Mouse (Mus musculus): Measurements from ENCODE around the gene Xkr7. TPM values are rescaled to one million over a fixed set of nuclear protein-coding genes. Genes with fewer than 3 reads are reported as not detected.

The Xkr7 gene
- not detected for polyA plus RNA-seq (2017; shearing (Covaris generic))

DNA sequence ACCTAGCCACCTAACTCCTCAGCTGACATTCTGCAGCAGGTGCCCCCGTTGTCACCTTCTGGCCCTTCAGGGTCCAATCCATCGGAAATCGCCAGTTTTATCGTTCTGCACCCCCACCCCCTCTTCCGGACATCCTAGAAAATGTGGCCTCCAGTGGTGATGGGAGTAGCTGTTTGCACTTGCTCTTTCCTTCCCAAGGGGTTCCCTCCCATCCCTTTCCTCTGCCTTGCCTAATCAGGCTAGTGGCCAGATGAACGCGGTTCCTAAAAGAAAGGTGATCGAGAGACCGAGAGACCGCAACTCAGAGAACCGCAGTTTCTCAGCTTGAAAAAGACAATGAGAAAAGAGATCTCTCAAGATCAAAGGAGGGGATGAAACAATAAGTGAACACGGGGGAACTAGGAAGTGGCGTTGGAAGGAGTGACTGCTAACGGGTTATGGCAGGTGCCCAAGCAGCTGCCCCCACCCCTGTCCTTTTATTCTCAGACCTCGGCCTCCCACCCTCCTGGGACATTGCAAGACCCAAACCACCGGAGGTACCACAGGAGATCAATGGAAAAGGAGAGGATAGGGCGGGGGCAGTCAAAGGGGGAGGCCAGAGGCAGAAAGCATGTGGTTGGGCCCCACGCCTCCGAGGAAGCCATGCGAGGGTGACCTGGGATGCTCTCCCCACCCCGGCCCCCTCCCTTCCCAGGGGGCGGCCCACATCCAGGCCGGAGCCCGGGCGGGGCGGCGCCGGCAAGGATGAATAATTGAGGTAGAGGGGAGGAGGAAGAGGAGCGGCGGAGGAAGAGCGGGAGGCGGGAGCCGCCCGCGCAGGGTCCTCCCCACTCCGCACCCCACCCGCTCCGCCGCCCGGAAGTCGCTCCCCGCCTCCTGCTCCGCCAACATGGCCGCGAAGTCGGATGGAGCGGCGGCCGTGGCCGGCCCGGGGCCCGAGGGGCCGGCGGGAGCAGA lies at the start of gene Xkr7:
Xkr7 (plus strand) TSS at position 727 of the 957 bp plus-strand sequence.

DNA sequence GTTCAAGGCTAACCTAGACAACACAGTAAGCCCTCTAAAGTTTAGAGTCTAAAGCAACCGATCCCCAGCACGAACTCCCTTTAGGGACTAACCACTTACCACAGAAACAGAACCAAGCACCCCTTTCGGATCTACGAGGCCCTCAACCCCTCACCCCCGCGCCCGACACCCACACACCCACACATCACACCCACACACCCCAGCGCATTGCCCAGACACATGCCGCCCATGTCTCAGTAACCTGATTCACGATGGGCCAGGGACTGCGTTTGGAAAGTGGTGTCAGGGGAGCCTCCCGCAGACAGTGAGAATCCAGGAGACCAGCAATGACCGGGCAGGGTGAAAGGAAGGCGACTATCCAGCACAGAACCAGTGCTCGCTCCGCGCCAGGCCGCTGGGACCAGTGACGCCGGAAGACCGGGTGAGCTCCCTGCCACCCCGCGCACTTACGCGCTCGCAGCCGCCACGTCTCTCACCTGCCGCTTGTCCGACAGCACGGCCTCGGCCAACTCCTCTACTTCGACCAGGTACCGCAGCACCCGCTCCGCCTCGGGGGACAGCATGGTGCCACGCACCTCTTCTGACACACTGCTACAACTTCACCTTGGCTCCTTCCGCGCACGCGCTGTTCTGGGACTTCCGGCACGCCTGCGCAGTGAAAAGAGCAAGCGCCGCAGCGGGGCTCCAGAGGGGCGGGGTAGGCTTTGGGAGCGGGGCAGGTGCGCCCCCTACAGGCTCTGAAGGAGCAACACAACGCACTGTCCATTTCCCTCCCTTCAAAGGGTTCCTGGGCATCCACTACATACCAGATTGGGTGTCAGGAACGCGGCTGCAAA lies 16.7 kb upstream of the Xkr7 start, which contains the start of gene Pdrg1:
Pdrg1 (minus strand) TSS at position 670 of the 836 bp plus-strand sequence.

GRCm38 (mm10) chr2:153065747-153066508 lies 34.3 kb downstream of the Xkr7 start, which contains the start of gene Ccm2l:
TSS of gene Ccm2l (plus strand) at chr2:153065955.

Other genes starting within 250 kb of the Xkr7 start
- gene Bcl2l1, start 200.1 kb upstream of the Xkr7 start, polyA plus RNA-seq (2017; shearing (Covaris generic)), result 81.8 TPM
- 7.6 TPM for gene Tpx2, start 183.9 kb upstream of the Xkr7 start, polyA plus RNA-seq (2017; shearing (Covaris generic))
- not detected for gene Mylk2, start 120.5 kb upstream of the Xkr7 start, polyA plus RNA-seq (2017; shearing (Covaris generic))
- gene Foxs1, start 98.6 kb upstream of the Xkr7 start, polyA plus RNA-seq (2017; shearing (Covaris generic)), result not detected
- not detected for gene Dusp15, start 80.2 kb upstream of the Xkr7 start, polyA plus RNA-seq (2017; shearing (Covaris generic))
- 0.88 TPM for gene Ttll9, start 69.4 kb upstream of the Xkr7 start, polyA plus RNA-seq (2017; shearing (Covaris generic))
- gene Pdrg1, start 16.4 kb upstream of the Xkr7 start, polyA plus RNA-seq (2017; shearing (Covaris generic)), result 207 TPM
- not detected for gene Ccm2l, start 34.1 kb downstream of the Xkr7 start, polyA plus RNA-seq (2017; shearing (Covaris generic))
- gene Hck, start 76.6 kb downstream of the Xkr7 start, polyA plus RNA-seq (2017; shearing (Covaris generic)), result 2.1 TPM
- gene Tm9sf4, start 129.5 kb downstream of the Xkr7 start, polyA plus RNA-seq (2017; shearing (Covaris generic)), result 64.6 TPM
- gene Tspyl3, start 193.6 kb downstream of the Xkr7 start, polyA plus RNA-seq (2017; shearing (Covaris generic)), result 40.9 TPM
- 22.6 TPM for gene Plagl2, start 209.6 kb downstream of the Xkr7 start, polyA plus RNA-seq (2017; shearing (Covaris generic))
- 28.5 TPM for gene Pofut1, start 209.7 kb downstream of the Xkr7 start, polyA plus RNA-seq (2017; shearing (Covaris generic))